Mouse (Mus musculus) lung, postnatal 0 days (tissue): ENCODE measurements around the gene Wbp1. TPM values are rescaled to one million over a fixed set of nuclear protein-coding genes. Genes with fewer than 3 reads are reported as not detected.

Source experiments
- ATAC-seq: fragments of 200-750 bp; cut with Nextera tagmentation; 2 replicates; pipeline ENCODE4 v1.8.0; 2017; ENCODE audit warnings: moderate library complexity
- DNase-seq: peaks from one replicate; pipeline ENCODE4 v3.0.0-alpha.2; 2016; ENCODE audit warnings: low spot score
- H3K27ac ChIP-seq: fragments of 300-500 bp; sonication (generic); 2 replicates; pipeline ENCODE4 v1.5.1; 2014; ENCODE audit warnings: antibody characterized with exemption, mild to moderate bottlenecking, low read length, mixed read lengths
- H3K27me3 ChIP-seq: fragments of 300-500 bp; sonication (generic); replicated peaks from 2 replicates; pipeline ENCODE4 v1.6.1; 2014; ENCODE audit warnings: low read length, mixed read lengths; ENCODE audit not compliant: insufficient read depth
- H3K36me3 ChIP-seq: fragments of 300-500 bp; sonication (generic); 2 replicates; pipeline ENCODE4 v1.6.1; 2014; ENCODE audit warnings: low read length, mixed read lengths; ENCODE audit not compliant: insufficient read depth
- H3K4me1 ChIP-seq: fragments of 300-500 bp; sonication (generic); 2 replicates; pipeline ENCODE4 v1.6.1; 2014; ENCODE audit warnings: antibody characterized with exemption, low read depth, low read length, mixed read lengths; ENCODE audit not compliant: insufficient read depth
- H3K4me2 ChIP-seq: fragments of 300-500 bp; sonication (generic); replicated peaks from 2 replicates; pipeline ENCODE4 v1.6.1; 2014; ENCODE audit warnings: low read depth, mild to moderate bottlenecking, low read length, moderate library complexity, mixed read lengths
- H3K4me3 ChIP-seq: fragments of 300-500 bp; sonication (generic); 2 replicates; pipeline ENCODE4 v1.5.1; 2014; ENCODE audit warnings: low read depth, low read length
- H3K9ac ChIP-seq: fragments of 300-500 bp; sonication (generic); replicated peaks from 2 replicates; pipeline ENCODE4 v1.6.1; 2014; ENCODE audit warnings: low read depth, mild to moderate bottlenecking
- H3K9me3 ChIP-seq: fragments of 300-500 bp; sonication (generic); 2 replicates; pipeline ENCODE4 v1.6.1; 2016; ENCODE audit warnings: low read length, mixed read lengths
- CTCF ChIP-seq: IDR thresholded peaks from 2 replicates; pipeline ENCODE4 v1.5.1; 2016; ENCODE audit warnings: antibody characterized with exemption, mild to moderate bottlenecking
- EP300 ChIP-seq: IDR thresholded peaks from 2 replicates; pipeline ENCODE4 v1.6.1; 2016; ENCODE audit warnings: antibody characterized with exemption, mild to moderate bottlenecking, control low read depth
- WGBS: fragments of 180-500 bp; shearing (Covaris S2); extraction: QIAGEN DNeasy Blood & Tissue Kit; methylation state at CpG from one replicate; pipeline ENCODE4 v1.1.7; 2014; 5-methylcytosine and 5-hydroxymethylcytosine counted together
- polyA plus RNA-seq: library from polyadenylated mRNA; unstranded; fragments of >200 nt; fragmentation: Nextera tagmentation; extraction: Ambion mirVana; gene quantifications from 2 replicates; pipeline ENCODE4 v1.2.1, GENCODE M21; 2015

Gene Wbp1
- polyA plus RNA-seq, 1 experiment from 2014 or later, result 57.9 TPM

GRCm38 (mm10) chr6:83116373-83117164 lies 4.8 kb downstream of the Wbp1 start:
- TF ChIP-seq CTCF, result no peak
- TF ChIP-seq EP300, result no peak
- H3K4me1 ChIP-seq, result peaks cover 11% of the 10 kb centered on the region
- 65% methylated on average over 11 of the region's 11 CpGs for WGBS
- no peak for ATAC-seq
- no peaks in the 10 kb centered on the region for H3K9me3 ChIP-seq
- no peaks in the 10 kb centered on the region for H3K27me3 ChIP-seq
- H3K4me2 ChIP-seq, result peak overlapping the region; percentile 93
- DNase-seq, result no peak
- H3K27ac ChIP-seq, result no peak overlapping the region
- H3K9ac ChIP-seq, result peak overlapping the region; percentile 55; the same call in 1 of the 2 replicates
- H3K36me3 ChIP-seq, result no peaks in the 10 kb centered on the region
- H3K4me3 ChIP-seq, result peak overlapping the region; percentile 67

GRCm38 (mm10) chr6:83115682-83116372 lies 5.5 kb downstream of the Wbp1 start:
- Histone ChIP-seq H3K4me1 (peaks cover 10% of the 10 kb centered on the region), H3K9ac (peak overlapping the region; percentile 55), H3K4me2 (peak overlapping the region; percentile 93), H3K36me3 (no peaks in the 10 kb centered on the region), H3K27me3 (no peaks in the 10 kb centered on the region), H3K4me3 (peak overlapping the region; percentile 67), H3K9me3 (no peaks in the 10 kb centered on the region), H3K27ac (peak overlapping the region; percentile 88)
- ATAC-seq (peak; percentile 6; the same call in 1 of the 2 replicates), DNase-seq (no peak)
- no peak for TF ChIP-seq CTCF
- TF ChIP-seq EP300, result no peak
- whole genome bisulfite sequencing, result under 1% methylated on average over 41 of the region's 48 CpGs

- Histone ChIP-seq H3K9ac (peak within 1 kb of the TSS; percentile 55), H3K4me2 (peak within 1 kb of the TSS; percentile 93), H3K36me3 (no peaks in the 10 kb centered on the region), H3K4me3 (peak within 1 kb of the TSS; percentile 67), H3K4me1 (peaks cover 6% of the 10 kb centered on the region), H3K27ac (peak within 1 kb of the TSS; percentile 88), H3K9me3 (no peaks in the 10 kb centered on the region), H3K27me3 (no peaks in the 10 kb centered on the region)
- TF ChIP-seq EP300, result no peak
- TF ChIP-seq CTCF, result peak; percentile 73
- WGBS, result under 1% methylated on average over 58 of the region's 58 CpGs
- ATAC-seq (peak; percentile 97), DNase-seq (peak; percentile 96)
Observed at GRCm38 (mm10) chr6:83115011-83115671, 6.2 kb downstream of the Wbp1 start, which contains the start of gene Mogs. TSS of gene Mogs (plus strand) at chr6:83115496.

DNA sequence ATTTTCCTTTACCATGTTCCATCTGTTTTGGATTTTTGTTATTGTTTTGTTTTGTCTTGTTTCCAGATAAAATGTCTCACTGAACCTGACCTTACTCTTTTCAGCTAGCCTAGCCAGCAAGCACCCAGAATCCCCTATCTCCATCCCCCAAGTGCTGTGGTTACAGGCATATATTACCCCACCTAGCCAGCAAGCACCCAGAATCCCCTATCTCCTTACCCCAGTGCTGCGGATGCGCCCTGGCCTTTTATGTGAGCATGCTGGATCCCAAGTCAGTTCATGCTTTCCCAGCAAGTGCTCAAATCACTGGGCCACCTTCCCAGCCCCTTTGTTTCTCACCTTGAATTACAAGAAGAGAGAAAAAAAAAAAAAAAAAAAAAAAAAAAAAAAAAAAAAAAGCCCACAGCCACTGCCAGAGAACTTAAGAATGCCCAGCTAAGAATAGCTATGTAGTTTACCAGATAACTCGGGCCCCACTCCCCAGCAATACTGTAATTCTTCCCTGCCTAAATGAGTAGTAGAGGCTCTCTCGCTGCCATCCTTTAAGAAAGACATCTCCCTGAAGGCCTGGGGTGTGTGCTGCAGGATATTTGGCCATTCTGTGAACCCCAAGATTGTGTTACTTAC lies 9.7 kb downstream of the Wbp1 start:
- H3K27ac ChIP-seq, result no peak overlapping the region
- H3K27me3 ChIP-seq, result no peaks in the 10 kb centered on the region
- H3K36me3 ChIP-seq, result no peaks in the 10 kb centered on the region
- H3K9me3 ChIP-seq, result no peaks in the 10 kb centered on the region
- peaks cover 10% of the 10 kb centered on the region for H3K4me1 ChIP-seq
- 85% methylated on average over 4 of the region's 4 CpGs for WGBS
- DNase-seq (no peak), ATAC-seq (no peak)
- TF ChIP-seq CTCF (no peak), EP300 (no peak)
- no peak overlapping the region for H3K4me2 ChIP-seq
- no peak overlapping the region for H3K4me3 ChIP-seq
- H3K9ac ChIP-seq, result no peak overlapping the region

DNA sequence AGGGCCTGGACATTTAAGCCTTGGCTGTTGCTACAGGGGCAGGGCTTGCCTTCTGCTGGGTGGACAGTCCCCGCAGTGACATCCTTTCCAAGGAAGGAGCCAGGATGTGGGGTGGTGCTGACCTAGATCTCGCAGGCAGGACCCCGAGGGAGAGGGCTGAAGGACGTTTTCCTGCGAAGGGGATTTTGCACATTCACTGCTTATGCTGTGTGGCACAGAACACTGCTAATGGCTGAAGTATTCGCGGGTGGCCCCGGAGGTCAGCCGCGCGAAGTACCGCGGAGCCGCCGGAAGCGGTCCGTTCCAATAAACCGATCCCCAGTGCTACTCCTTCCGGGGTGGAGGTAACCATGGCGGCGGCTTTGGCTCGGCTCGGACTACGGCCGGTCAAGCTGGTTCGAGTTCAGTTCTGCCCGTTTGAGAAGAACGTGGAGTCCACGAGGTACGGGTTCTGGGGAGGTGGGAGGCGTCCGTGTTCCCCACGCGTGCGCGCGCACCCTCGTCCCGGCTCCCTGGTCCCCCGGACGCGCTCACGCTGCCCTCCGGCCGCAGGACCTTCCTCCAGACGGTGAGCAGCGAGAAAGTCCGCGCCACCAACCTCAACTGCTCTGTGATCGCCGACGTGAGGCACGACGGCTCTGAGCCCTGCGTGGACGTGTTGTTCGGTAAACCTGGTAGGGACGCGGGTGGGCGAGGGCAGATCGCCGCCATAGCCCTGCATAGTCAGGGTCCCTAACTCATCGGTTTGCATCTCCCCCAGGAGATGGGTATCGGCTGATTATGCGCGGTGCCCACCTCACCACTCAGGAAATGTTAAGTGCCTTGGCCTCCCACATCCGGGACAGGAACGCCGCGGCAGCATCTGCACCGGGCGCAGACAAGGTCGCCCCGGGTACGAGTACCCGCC lies 12.3 kb downstream of the Wbp1 start, which contains the start of gene Mrpl53:
Mrpl53 (plus strand) TSS at position 279 of the 907 bp plus-strand sequence.
- DNase-seq, result peak; percentile 80
- no peak for TF ChIP-seq EP300
- TF ChIP-seq CTCF, result no peak

More for the DNA sequence above, 12.3 kb downstream of the Wbp1 start, which contains the start of gene Mrpl53:
- peaks cover 4% of the 10 kb centered on the region; the same call in 1 of the 2 replicates for H3K4me1 ChIP-seq
- peak within 1 kb of the TSS; percentile 88 for H3K4me3 ChIP-seq
- WGBS, result under 1% methylated on average over 75 of the region's 76 CpGs
- no peaks in the 10 kb centered on the region for H3K9me3 ChIP-seq
- peak within 1 kb of the TSS; percentile 65 for H3K27ac ChIP-seq
- no peaks in the 10 kb centered on the region for H3K36me3 ChIP-seq
- H3K4me2 ChIP-seq, result peak within 1 kb of the TSS; percentile 89
- ATAC-seq, result peak; percentile 92
- peak within 1 kb of the TSS; percentile 74 for H3K9ac ChIP-seq
- H3K27me3 ChIP-seq, result no peaks in the 10 kb centered on the region
